Mouse (Mus musculus): ENCODE measurements at regions not wholly inside any gene's neighbourhood (a gene's known extent, or its start where the extent isn't known, plus 50 kb on each side); places are given as distances from the start of the nearest gene placed in this dataset.

DNA sequence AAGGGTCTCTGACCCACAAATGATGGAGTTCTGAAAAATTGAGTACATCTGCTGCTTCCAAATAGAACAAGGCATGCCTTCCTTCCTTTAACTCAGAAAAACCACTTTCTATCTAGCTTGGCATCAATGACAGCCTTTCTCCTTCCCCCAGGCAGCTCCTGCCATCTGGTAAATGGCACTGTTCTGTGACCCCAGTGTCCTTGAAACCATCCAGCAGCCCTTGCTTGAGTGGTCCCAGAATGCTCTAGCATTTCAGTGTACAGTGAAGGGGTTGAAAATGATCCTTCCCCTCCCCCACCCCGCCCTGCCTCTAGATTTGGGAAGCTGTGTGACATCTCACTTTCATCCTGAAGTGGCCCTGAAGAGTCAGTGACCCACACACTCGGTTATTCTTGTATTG, 152.3 kb downstream of the Gm9817 start:
- WGBS = 79% methylated on average over 2 of the region's 2 CpGs
- Histone ChIP-seq H3K27me3 (ENCODE audit: control insufficient read depth, insufficient read depth, low read length) (no peaks in the 10 kb centered on the region), H3K27ac (ENCODE audit: insufficient read depth, low read length) (no peak overlapping the region), H3K4me1 (ENCODE audit: control insufficient read depth, insufficient read depth, low read length) (no peaks in the 10 kb centered on the region), H3K4me3 (replicated peaks; ENCODE audit: insufficient read depth, low read depth, low read length) (no peak overlapping the region)
- DNase-seq = peak in 1 of 2 experiments; percentile 34
- TF ChIP-seq POLR2A (IDR thresholded peaks at IDR 0.05; ENCODE audit: borderline replicate concordance, insufficient read depth, low read length) (no peak), CTCF (IDR thresholded peaks at IDR 0.05; ENCODE audit: borderline replicate concordance, insufficient read depth, low read depth, low read length) (no peak)

GRCm38 (mm10) chr13:45235236-45235635, 154.3 kb upstream of the Mylip start:
- Histone ChIP-seq H3K27me3 (ENCODE audit: control insufficient read depth, insufficient read depth, low read length) (no peaks in the 10 kb centered on the region), H3K27ac (ENCODE audit: insufficient read depth, low read length) (no peak overlapping the region), H3K4me1 (ENCODE audit: control insufficient read depth, insufficient read depth, low read length) (no peaks in the 10 kb centered on the region), H3K4me3 (replicated peaks; ENCODE audit: insufficient read depth, low read depth, low read length) (no peak overlapping the region)
- no peak for TF ChIP-seq POLR2A (IDR thresholded peaks at IDR 0.05; ENCODE audit: borderline replicate concordance, insufficient read depth, low read length)
- TF ChIP-seq CTCF (IDR thresholded peaks at IDR 0.05; ENCODE audit: borderline replicate concordance, insufficient read depth, low read depth, low read length) = no peak
- no peak for DNase-seq
- WGBS = 44% methylated on average over 5 of the region's 5 CpGs

GRCm38 (mm10) chr13:45238258-45238657, 151.3 kb upstream of the Mylip start:
- no peak for DNase-seq
- 96% methylated on average over 7 of the region's 7 CpGs for WGBS

DNA sequence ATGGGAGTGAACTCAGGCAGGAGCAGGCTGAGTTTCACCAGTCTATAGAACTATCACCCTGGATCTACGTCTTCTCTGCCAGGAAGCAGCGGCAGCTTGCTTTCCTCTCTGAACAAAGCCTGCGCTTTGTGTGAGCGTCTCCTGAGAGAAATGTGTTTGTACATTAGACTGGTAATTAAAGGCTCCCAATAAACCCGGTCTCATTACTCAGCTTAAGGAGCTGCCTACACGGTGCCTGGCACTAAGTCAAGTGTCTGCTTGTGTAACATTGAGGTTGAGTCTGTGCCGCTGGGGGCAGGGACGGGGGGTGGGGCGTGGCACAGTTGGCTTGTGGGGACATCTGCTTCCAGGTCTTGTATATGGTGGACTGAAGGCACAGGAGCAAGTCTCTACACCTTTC, 150.4 kb upstream of the Mylip start:
- peak; percentile 25 to 34 for DNase-seq
- Histone ChIP-seq H3K27ac (ENCODE audit: insufficient read depth, low read length) (no peak overlapping the region), H3K4me1 (ENCODE audit: control insufficient read depth, insufficient read depth, low read length) (no peaks in the 10 kb centered on the region), H3K27me3 (ENCODE audit: control insufficient read depth, insufficient read depth, low read length) (no peaks in the 10 kb centered on the region), H3K4me3 (replicated peaks; ENCODE audit: insufficient read depth, low read depth, low read length) (no peak overlapping the region)
- WGBS = 14% methylated on average over 9 of the region's 9 CpGs
- TF ChIP-seq POLR2A (IDR thresholded peaks at IDR 0.05; ENCODE audit: borderline replicate concordance, insufficient read depth, low read length) = no peak

More at GRCm38 (mm10) chr13:45238258-45238657, 151.3 kb upstream of the Mylip start:
- no peak for TF ChIP-seq POLR2A (IDR thresholded peaks at IDR 0.05; ENCODE audit: borderline replicate concordance, insufficient read depth, low read length)
- TF ChIP-seq CTCF (IDR thresholded peaks at IDR 0.05; ENCODE audit: borderline replicate concordance, insufficient read depth, low read depth, low read length) = no peak
- Histone ChIP-seq H3K4me1 (ENCODE audit: control insufficient read depth, insufficient read depth, low read length) (no peaks in the 10 kb centered on the region), H3K27ac (ENCODE audit: insufficient read depth, low read length) (no peak overlapping the region), H3K4me3 (replicated peaks; ENCODE audit: insufficient read depth, low read depth, low read length) (no peak overlapping the region), H3K27me3 (ENCODE audit: control insufficient read depth, insufficient read depth, low read length) (no peaks in the 10 kb centered on the region)

- Histone ChIP-seq H3K4me1 (ENCODE audit: control insufficient read depth, insufficient read depth, low read length) (no peaks in the 10 kb centered on the region), H3K4me3 (replicated peaks; ENCODE audit: insufficient read depth, low read depth, low read length) (no peak overlapping the region), H3K27ac (ENCODE audit: insufficient read depth, low read length) (no peak overlapping the region), H3K27me3 (ENCODE audit: control insufficient read depth, insufficient read depth, low read length) (no peaks in the 10 kb centered on the region)
- WGBS = 89% methylated on average over 13 of the region's 13 CpGs
- no peak for TF ChIP-seq CTCF (IDR thresholded peaks at IDR 0.05; ENCODE audit: borderline replicate concordance, insufficient read depth, low read depth, low read length)
- TF ChIP-seq POLR2A (IDR thresholded peaks at IDR 0.05; ENCODE audit: borderline replicate concordance, insufficient read depth, low read length) = no peak
- DNase-seq = no peak
Observed at GRCm38 (mm10) chr13:45240009-45240653, 149.4 kb upstream of the Mylip start.

GRCm38 (mm10) chr13:45242261-45242660, 147.3 kb upstream of the Mylip start:
- WGBS = 69% methylated on average over 3 of the region's 3 CpGs
- no peaks in the 10 kb centered on the region for H3K27me3 ChIP-seq (ENCODE audit: control insufficient read depth, insufficient read depth, low read length)
- no peak overlapping the region for H3K27ac ChIP-seq (ENCODE audit: insufficient read depth, low read length)
- DNase-seq = no peak
- H3K4me3 ChIP-seq (replicated peaks; ENCODE audit: insufficient read depth, low read depth, low read length) = no peak overlapping the region
- TF ChIP-seq POLR2A (IDR thresholded peaks at IDR 0.05; ENCODE audit: borderline replicate concordance, insufficient read depth, low read length) (no peak), CTCF (IDR thresholded peaks at IDR 0.05; ENCODE audit: borderline replicate concordance, insufficient read depth, low read depth, low read length) (no peak)
- H3K4me1 ChIP-seq (ENCODE audit: control insufficient read depth, insufficient read depth, low read length) = no peaks in the 10 kb centered on the region

DNA sequence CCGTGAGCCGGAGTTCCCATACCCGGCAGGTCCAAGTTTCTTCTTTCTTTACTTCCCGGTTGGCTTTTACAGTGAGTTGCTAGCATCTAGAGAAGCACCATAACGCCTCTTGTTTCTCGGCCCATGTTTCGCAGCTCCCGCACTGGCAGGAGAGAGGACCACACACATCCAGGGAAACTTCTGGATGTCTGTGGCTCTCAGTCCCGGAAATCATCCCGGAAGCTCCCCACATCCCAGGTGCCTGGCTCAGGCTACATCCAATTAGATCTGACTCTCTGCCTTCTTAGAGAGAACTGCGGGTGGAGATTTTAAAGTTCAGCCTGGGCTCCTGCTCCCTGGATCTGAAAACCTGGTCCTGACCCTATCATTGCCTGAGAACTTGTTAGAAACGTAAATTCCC, 146.8 kb upstream of the Mylip start:
- DNase-seq = no peak
- no peak for TF ChIP-seq CTCF (IDR thresholded peaks at IDR 0.05; ENCODE audit: borderline replicate concordance, insufficient read depth, low read depth, low read length)
- TF ChIP-seq POLR2A (IDR thresholded peaks at IDR 0.05; ENCODE audit: borderline replicate concordance, insufficient read depth, low read length) = no peak
- H3K4me3 ChIP-seq (replicated peaks; ENCODE audit: insufficient read depth, low read depth, low read length) = no peak overlapping the region
- 66% methylated on average over 12 of the region's 12 CpGs for WGBS
- H3K4me1 ChIP-seq (ENCODE audit: control insufficient read depth, insufficient read depth, low read length) = no peaks in the 10 kb centered on the region
- no peaks in the 10 kb centered on the region for H3K27me3 ChIP-seq (ENCODE audit: control insufficient read depth, insufficient read depth, low read length)
- no peak overlapping the region for H3K27ac ChIP-seq (ENCODE audit: insufficient read depth, low read length)

- no peak overlapping the region for H3K4me3 ChIP-seq (replicated peaks; ENCODE audit: insufficient read depth, low read depth, low read length)
Observed at GRCm38 (mm10) chr13:45245651-45246050, 143.9 kb upstream of the Mylip start.

More at GRCm38 (mm10) chr13:45245651-45246050, 143.9 kb upstream of the Mylip start:
- no peak for DNase-seq
- no peaks in the 10 kb centered on the region for H3K27me3 ChIP-seq (ENCODE audit: control insufficient read depth, insufficient read depth, low read length)
- TF ChIP-seq POLR2A (IDR thresholded peaks at IDR 0.05; ENCODE audit: borderline replicate concordance, insufficient read depth, low read length) (no peak), CTCF (IDR thresholded peaks at IDR 0.05; ENCODE audit: borderline replicate concordance, insufficient read depth, low read depth, low read length) (no peak)
- H3K4me1 ChIP-seq (ENCODE audit: control insufficient read depth, insufficient read depth, low read length) = no peaks in the 10 kb centered on the region
- H3K27ac ChIP-seq (ENCODE audit: insufficient read depth, low read length) = no peak overlapping the region
- WGBS = 59% methylated on average over 5 of the region's 5 CpGs
